Mouse (Mus musculus) small intestine, adult 2 months (tissue): ENCODE data around the gene Cep128. TPM values are rescaled to one million over a fixed set of nuclear protein-coding genes. Genes with fewer than 3 reads are reported as not detected.
"Not testable (repeated sequence)": the region's sequence is repeated elsewhere in the genome, so short reads cannot be mapped to it uniquely, and the experiment has no call there.

ENCODE experiments used
- H3K27ac ChIP-seq: fragments of 200-500 bp; 2 replicates; pipeline ENCODE4 v1.5.1; 2012; ENCODE audit warnings: low read depth, low read length, control low read depth, inconsistent platforms; ENCODE audit not compliant: insufficient read depth
- H3K27me3 ChIP-seq: fragments of 200-500 bp; 2 replicates; pipeline ENCODE4 v1.6.1; 2012; ENCODE audit warnings: mild to moderate bottlenecking, moderate library complexity, low read length, inconsistent platforms; ENCODE audit not compliant: control insufficient read depth, insufficient read depth
- H3K36me3 ChIP-seq: fragments of 200-500 bp; 2 replicates; pipeline ENCODE4 v1.6.1; 2012; ENCODE audit warnings: mild to moderate bottlenecking, low read length, control low read depth, inconsistent platforms; ENCODE audit not compliant: control insufficient read depth, insufficient read depth
- H3K4me1 ChIP-seq: fragments of 200-500 bp; 2 replicates; pipeline ENCODE4 v1.6.1; 2012; ENCODE audit warnings: low read length, inconsistent platforms, mixed read lengths; ENCODE audit not compliant: control insufficient read depth, insufficient read depth, insufficient read length
- H3K4me3 ChIP-seq: fragments of 200-500 bp; 2 replicates; pipeline ENCODE4 v1.5.1; 2012; ENCODE audit warnings: low read depth, mild to moderate bottlenecking, control low read depth, inconsistent platforms, low read length, moderate library complexity
- CTCF ChIP-seq: fragments of 200-500 bp; IDR thresholded peaks from 2 replicates; pipeline ENCODE4 v1.5.1; 2012; ENCODE audit warnings: low read depth, mild to moderate bottlenecking, control low read depth, inconsistent platforms, low read length, moderate library complexity, mixed read lengths; ENCODE audit not compliant: insufficient replicate concordance, insufficient read length; ENCODE audit errors: extremely low read depth
- POLR2A ChIP-seq: fragments of 200-500 bp; IDR thresholded peaks from 2 replicates; pipeline ENCODE4 v1.6.1; 2012; ENCODE audit warnings: low read depth, mild to moderate bottlenecking, control low read depth, inconsistent platforms, low read length, moderate library complexity
- WGBS: fragments of 180-500 bp; shearing (Covaris S2); methylation state at CpG from one replicate; pipeline ENCODE4 v1.1.7; 2018; 5-methylcytosine and 5-hydroxymethylcytosine counted together
- polyA plus RNA-seq: library from polyadenylated mRNA; depleted of rRNA; stranded (reverse); fragments of >200 nt; gene quantifications from 2 replicates; pipeline ENCODE4 v1.2.3, GENCODE M21; 2012; rRNA removed

Cep128 gene
- polyA plus RNA-seq, 1 experiment, result 0.95 TPM

DNA sequence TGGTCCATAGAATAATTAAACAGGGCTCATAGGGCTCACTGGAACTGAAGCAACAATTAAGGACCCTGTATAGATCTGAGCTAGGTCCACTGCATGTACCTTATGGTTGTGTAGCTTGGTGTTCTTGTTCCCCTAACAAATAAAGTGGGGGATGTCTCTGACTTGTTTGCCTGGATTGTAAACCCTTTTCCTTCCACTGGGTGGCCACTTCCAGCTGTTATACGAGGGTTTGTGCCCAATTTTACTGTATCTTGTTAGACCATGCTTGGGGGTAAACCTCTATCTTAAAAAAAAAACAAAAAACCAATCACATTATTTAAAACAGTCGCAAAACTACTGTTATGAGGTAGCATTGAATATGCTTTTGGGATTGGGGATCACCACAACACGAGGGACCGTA lies 402.2 kb downstream of the Cep128 start:
- TF ChIP-seq CTCF (no peak), POLR2A (no peak)
- H3K36me3 ChIP-seq, result no peaks in the 10 kb centered on the region
- H3K27me3 ChIP-seq, result no peaks in the 10 kb centered on the region
- no peak overlapping the region for H3K27ac ChIP-seq
- 82% methylated on average over 4 of the region's 4 CpGs for WGBS
- no peak overlapping the region for H3K4me3 ChIP-seq
- no peaks in the 10 kb centered on the region for H3K4me1 ChIP-seq

DNA sequence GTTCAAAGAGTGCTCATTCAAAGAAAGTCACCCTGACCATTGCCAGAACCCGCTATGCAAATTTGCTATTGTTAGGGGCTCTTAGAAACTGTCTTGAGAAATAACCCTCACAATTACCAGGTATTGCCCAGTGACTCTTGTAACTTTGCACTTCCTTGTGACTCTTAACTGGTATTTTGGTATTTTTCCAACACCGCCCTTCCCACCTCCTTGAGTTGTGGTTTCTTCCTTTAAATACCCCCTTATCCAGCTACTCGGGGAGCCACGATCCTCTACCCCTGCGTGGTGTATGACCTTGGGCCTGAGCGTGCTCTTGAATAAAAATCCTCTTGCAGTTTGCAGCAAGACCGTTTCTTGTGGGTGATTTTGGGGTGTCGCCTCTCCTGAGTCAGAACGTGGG lies 407.8 kb downstream of the Cep128 start:
- H3K27ac ChIP-seq, H3K27me3 ChIP-seq, H3K4me1 ChIP-seq, H3K4me3 ChIP-seq, H3K36me3 ChIP-seq: not testable (repeated sequence)
- 89% methylated on average over 9 of the region's 9 CpGs for WGBS

DNA sequence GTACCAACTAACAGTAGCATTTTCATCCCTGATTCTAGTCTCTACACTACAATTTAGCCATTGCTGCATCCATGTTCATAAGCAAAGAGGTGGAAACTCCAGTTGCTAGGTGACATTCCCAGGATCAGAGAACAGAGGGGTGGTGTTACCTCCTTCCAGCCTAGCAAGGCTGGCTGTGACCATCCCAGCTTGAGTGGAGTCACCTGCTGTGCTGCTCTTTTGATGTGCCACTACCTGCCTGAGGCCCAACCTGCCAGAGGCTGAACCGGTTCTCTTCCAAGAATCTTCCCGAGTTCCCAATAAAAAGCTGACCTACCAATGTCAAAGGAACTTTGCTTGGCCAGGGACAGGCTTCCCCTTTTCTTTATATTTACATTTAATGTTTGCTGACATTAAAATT lies 408.8 kb downstream of the Cep128 start:
- no peaks in the 10 kb centered on the region for H3K27me3 ChIP-seq
- H3K4me3 ChIP-seq, result no peak overlapping the region
- H3K36me3 ChIP-seq, result no peaks in the 10 kb centered on the region
- TF ChIP-seq CTCF, result no peak
- TF ChIP-seq POLR2A, result no peak
- 14% methylated on average over 2 of the region's 2 CpGs for WGBS
- H3K4me1 ChIP-seq, result no peaks in the 10 kb centered on the region
- H3K27ac ChIP-seq, result no peak overlapping the region

DNA sequence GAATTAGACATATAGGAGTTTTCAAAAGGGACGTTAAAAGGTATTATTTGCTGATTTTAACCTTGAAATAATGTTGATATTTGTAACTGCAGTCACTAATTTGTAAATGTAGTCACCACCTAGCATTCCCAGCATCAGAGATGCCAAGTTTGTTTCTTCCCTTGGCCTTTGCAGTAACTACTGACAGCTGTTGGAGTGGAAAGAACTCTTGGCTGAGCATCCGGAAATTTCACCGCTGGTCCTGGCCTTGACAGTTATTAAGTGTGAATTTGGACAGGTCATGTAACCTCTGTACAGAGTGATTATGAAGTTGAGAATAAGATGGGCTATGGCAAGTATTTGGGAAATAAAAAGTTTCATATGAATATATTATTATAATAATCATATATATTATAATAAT lies 413.1 kb downstream of the Cep128 start:
- TF ChIP-seq POLR2A (no peak), CTCF (no peak)
- Histone ChIP-seq H3K27ac (no peak overlapping the region), H3K27me3 (no peaks in the 10 kb centered on the region), H3K4me3 (no peak overlapping the region), H3K36me3 (no peaks in the 10 kb centered on the region), H3K4me1 (no peaks in the 10 kb centered on the region)
- WGBS, result 81% methylated on average over 3 of the region's 3 CpGs

DNA sequence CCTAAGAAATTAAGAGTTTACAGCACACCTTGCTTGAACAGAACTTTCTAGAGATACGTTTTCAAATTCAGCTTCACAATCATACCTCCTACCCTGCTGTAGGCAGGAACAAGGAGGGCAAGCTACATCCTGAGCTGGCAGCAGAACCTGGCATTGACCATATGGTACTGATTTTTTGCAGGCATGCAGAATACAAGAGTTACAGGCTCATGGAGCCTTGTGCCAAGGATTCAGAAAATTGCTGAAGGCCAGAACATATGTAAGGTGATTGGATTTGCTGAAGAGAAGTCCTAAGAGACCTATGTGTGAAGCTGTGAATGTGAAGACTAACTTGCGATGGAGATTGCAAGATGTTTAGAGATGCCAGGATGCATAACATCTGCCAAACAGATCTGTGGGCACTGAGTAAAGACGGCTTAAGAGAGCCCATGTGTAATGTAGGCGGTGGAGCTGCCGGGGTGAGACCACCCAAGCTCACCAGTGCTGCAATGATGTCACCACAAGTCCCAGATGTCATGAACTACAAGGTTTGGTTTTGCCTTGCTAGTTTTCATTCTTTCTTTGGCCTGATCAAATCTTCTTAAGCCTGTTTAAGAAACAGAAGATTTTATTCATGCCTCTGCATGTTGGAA lies 422.7 kb downstream of the Cep128 start:
- Histone ChIP-seq H3K27ac (no peak overlapping the region), H3K36me3 (no peaks in the 10 kb centered on the region)

DNA sequence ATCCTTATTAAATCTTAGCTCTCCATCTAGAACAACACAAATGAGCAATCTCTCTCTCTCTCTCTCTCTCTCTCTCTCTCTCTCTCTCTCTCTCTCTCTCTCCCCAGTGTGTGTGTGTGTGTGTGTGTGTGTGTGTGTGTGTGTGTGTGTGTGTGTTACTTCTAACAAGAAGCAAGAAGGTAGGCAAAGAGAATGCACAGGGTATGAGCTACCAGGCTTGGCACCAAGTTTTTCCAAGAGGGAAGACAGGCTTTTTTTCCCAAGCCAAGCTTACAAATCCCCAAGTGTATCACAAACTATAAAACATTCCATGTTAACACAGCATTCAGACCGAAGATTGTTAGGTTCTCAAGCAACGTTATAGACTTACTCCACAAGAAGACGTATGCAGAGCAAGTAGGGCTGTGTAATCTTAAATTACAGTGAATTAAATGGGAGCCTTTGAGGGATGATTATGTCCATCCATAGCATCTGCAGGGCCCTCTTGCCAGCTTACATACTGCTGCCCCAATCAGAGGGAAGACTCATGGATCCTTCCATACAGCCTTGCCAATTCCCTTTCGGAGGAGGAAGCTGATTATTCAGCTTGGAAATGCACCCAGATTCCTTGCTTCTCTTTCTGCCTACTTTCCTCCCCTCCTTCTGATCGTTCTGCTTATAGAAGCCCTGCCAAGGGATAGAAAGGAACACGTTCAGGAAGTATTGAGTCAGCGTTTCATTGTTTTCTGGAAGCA lies 429.3 kb downstream of the Cep128 start:
- Histone ChIP-seq H3K27me3 (no peaks in the 10 kb centered on the region), H3K36me3 (no peaks in the 10 kb centered on the region), H3K4me1 (no peaks in the 10 kb centered on the region), H3K27ac (no peak overlapping the region), H3K4me3 (no peak overlapping the region)
- TF ChIP-seq POLR2A, result no peak
- TF ChIP-seq CTCF, result no peak
- 75% methylated on average over 7 of the region's 7 CpGs for whole genome bisulfite sequencing

More for the DNA sequence above, 422.7 kb downstream of the Cep128 start:
- 75% methylated on average over 5 of the region's 5 CpGs for WGBS
- Histone ChIP-seq H3K4me3 (no peak overlapping the region), H3K4me1 (no peaks in the 10 kb centered on the region), H3K27me3 (no peaks in the 10 kb centered on the region)
- TF ChIP-seq CTCF, result no peak
- TF ChIP-seq POLR2A, result no peak

Other genes starting within 250 kb of the Cep128 start
- 0.42 TPM in 1 of 2 replicates, not detected in the other for gene Tshr, start 154 bp upstream of the Cep128 start, polyA plus RNA-seq
- gene Gtf2a1, start 206.1 kb upstream of the Cep128 start, polyA plus RNA-seq, result 4.1 and 8.7 TPM in 2 replicates